Mouse (Mus musculus) neural tube, embryonic 10.5 days (tissue): ENCODE measurements around the gene Olfr910.

Experiments used
- DNase-seq: peaks from one replicate; pipeline ENCODE4 v3.0.0-alpha.2; 2017; ENCODE audit warnings: low spot score; ENCODE audit errors: extremely low spot score

The Olfr910 gene

DNA sequence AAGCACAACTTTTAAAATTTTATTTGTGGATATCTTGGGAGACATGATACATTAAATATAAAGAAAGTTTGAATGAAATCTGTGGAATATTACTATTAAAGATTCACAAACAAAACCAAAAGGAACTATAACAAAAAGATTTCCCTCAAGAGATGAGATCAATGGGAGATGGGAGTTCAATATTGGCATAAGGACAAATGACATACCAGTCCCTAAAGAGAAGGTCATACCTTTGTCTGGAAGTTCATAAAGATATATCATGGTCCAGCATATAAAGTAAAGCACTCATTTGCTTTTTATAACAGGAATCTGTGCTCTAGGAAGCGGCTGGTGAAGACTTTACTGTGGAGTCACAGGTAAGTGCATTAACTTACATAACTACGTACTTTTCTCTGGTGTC is at the start of gene Olfr910:
Gene Olfr910 (plus strand): TSS at position 301 of the 400 bp plus-strand sequence.
- DNase-seq: no peak

DNA sequence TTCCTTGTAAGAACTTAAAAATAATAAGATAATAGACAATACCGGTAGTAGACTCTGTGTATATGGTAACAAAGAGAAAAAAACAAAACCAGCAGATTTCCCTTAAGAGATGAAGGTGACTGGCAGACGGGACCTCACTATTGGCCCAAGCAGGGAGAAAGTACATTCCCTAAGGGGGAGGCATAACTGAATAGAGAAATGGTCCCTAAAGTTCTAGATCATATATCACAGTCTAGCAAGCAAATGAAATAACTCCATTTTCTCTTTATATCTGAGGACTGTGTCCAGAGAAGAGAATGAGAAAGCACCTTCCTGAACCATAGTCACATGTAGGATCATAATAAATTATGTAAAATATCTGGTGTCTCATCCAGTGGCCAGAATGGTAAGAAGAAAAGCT is 42.1 kb upstream of the Olfr910 start, which contains the start of gene Olfr907:
Gene Olfr907 (plus strand): TSS at position 301 of the 400 bp plus-strand sequence.
- no peak for DNase-seq

DNA sequence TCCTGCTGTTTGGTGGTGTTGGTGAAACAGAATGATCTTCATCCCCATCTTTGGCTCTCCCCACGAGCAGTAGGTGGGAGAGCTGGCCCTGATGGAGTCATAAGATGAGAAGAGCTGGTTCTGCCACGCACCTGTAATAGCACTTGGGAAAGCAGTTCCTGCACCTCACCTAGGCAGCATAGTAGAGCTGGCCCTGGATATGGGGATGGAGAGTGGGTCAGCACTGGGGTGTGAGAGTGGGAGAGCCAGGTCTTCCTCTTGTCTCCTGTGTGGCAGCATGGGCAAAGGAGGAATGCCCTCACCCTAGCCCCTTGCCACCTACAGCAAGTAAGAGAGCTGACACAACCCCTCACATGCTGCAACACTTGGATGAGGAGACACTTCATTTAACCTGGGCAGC is 25.3 kb upstream of the Olfr910 start:
- DNase-seq: no peak

DNA sequence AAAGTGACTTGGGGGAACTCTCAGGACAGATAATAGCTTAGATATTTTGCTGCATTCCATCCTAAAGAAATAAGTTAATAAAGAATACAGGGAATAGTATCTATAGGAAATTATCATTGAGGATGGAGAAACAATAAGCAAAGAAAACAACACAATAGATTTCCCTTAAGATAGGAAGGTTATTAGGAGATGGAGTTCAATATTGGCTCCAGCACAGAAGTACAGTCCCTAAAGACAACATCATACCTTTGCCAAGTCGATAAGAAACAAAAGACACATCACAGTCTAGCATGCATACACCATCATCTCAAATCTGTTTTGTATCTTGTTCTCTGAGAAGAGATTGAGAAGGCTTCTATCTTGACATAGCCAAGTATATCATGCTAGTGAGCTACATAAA is 16.4 kb upstream of the Olfr910 start, which contains the start of gene Olfr911-ps1:
Gene Olfr911-ps1 (plus strand): TSS at position 301 of the 400 bp plus-strand sequence.
- no peak for DNase-seq

DNA sequence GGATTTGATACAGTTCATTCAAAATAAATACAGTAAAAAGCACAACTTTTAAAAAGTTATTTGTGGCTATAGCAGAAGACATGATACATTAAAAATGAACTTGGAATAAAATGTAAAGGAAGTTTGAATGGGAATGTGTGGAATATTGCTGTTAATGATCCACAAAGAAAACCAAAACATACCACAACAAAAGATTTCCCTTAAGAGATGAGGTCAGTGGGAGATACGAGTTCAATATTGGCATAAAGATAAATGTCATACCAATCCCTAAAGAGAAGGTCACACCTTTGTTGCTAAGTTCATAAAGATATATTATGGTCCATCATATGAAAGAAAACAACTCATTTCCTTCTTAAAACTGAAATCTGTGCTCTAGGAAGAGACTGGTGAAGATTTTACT is 42.2 kb downstream of the Olfr910 start, which contains the start of gene Olfr912:
Gene Olfr912 (plus strand): TSS at position 301 of the 400 bp plus-strand sequence.
- DNase-seq: no peak
